Mouse (Mus musculus) megakaryocyte, embryonic 14.5 days (primary cell): ENCODE data around the gene Efcab14.

ENCODE experiments used
- FLI1 ChIP-seq: IDR thresholded peaks from 2 replicates; pipeline ENCODE4 v1.6.1; 2012; ENCODE audit warnings: low read length, inconsistent platforms, mixed read lengths
- GATA1 ChIP-seq: IDR thresholded peaks from 3 replicates; pipeline ENCODE4 v1.6.1; 2012; ENCODE audit warnings: mixed read lengths, low read length, inconsistent platforms, borderline replicate concordance

DNA sequence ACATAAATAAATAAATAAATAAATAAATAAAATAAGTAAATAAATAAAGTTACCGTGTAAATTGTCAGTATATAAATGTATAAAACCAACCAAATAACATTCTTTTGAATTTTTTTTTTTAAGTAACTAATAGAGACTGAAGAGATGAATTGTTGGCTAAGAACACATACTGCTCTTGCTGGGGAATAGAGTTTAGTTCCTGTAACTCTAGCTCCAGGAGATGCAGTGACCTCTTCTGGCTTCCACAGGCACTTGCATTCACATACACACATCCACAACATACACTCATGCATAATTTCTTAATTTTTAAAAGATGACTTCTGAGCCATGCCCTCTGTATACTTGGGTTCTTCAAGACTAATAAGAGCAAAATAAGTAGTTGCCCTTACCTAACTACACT, 17.3 kb downstream of the Efcab14 start:
- TF ChIP-seq GATA1 = no peak
- no peak for TF ChIP-seq FLI1
